Mouse (Mus musculus) NIH3T3 (cell line): ENCODE measurements around the gene Pik3ap1.

Experiments
- DNase-seq: peaks from one replicate; pipeline ENCODE4 v3.0.0-alpha.2; 2012; ENCODE audit warnings: low read depth

Pik3ap1 gene

DNA sequence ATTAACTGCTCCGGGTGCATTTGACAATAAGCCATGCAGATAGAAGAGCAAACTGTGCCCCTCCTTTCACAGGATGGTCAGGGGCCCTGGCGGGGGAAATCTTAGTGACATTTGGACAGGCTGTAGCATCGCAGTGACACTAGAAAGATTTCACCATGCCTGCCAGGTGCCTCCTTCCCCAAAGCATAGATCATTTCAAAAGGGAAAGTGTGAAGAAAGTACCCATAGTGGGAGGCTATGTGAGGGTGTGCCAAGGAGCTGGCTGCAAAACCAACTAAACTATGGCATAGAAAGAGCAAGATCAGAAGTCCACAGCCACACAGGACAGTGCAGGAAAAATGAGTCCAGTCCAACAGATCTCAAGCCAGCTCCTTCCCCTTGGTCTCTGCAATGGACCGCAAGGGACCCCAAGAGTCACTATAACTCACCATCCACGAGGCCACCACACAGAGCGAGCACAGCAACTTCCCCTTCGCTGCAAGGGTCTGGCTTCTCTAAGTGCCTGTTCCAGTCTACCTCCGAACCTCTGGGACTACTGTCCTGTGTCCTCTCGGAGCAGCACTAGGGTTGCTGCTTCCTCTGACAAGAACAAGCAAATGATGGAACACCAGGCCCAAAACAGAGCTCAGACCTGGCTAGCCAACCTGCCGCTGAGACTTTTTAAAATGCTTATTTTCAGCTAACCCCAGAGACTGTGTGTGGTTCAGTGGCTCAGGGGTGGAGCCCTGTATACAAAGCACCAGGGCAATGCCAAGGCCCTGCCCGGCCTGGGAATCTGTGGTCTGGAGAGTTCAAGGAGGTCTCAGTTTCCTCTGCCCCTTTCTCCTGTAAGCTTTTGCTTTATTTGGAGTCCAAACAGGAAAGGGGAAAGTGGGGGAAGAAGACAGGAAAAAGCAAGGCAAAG, 15.1 kb downstream of the Pik3ap1 start:
- DNase-seq = no peak

- DNase-seq = no peak
Observed at GRCm38 (mm10) chr19:41366854-41367517, 17.9 kb downstream of the Pik3ap1 start.

GRCm38 (mm10) chr19:41366192-41366853, 18.6 kb downstream of the Pik3ap1 start:
- no peak for DNase-seq

GRCm38 (mm10) chr19:41365570-41365969, 19.3 kb downstream of the Pik3ap1 start:
- DNase-seq = no peak

DNA sequence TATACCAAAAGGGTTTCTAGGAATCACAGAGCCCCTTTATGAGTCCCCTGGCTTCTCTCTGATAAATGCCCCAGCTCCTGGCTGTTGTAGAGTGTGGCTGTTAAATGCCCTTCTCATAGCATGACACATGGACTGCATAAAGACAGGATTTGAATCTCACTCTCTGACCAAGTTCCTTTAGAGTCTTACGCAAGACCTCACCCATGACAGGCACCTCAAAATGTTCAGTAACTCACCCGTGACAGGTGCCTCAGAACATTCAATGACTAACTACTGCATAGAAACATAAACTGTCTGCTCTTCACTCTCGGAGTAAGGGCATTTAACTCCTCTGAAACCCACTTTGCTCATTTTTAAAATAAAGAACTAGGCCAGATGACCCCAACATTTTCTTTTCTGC, 20.4 kb downstream of the Pik3ap1 start:
- DNase-seq = no peak

- no peak for DNase-seq
Observed at GRCm38 (mm10) chr19:41362963-41363362, 21.9 kb downstream of the Pik3ap1 start.

- peak; percentile 46 for DNase-seq
Observed at GRCm38 (mm10) chr19:41360459-41360858, 24.4 kb downstream of the Pik3ap1 start.

DNA sequence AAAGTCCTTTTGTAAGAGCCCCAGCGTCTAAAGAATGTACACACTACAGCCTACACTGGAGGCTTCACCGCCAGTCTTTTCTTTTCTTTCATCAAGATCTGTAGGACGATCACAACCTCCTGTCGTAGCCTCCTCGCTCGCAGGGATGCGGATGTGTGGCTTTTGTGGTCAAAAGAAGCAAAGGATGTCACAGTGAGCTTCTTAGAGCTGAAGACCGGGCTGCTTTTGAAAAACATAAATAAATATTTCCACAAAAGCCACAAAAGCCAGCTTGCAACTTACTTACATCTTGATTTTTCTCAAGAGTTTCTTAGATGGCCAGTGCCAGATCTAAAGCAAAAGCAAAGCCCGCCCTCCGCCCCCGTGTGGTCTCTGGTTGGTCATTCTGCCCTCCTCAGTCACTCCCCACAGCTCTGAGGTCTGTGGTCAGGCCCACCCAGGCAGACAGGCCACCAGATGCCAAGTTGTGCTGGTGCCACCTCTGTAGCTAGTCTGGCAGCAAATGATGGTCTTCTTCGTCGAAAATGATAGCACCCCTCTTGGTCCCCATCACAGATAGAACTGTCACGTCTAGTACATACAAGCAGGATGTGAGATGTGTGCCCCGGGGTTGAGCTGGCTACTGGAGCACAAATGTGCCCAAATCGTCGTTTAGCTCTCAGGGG, 30.5 kb downstream of the Pik3ap1 start:
- DNase-seq = no peak

- DNase-seq = no peak
Observed at GRCm38 (mm10) chr19:41349624-41350023, 35.3 kb downstream of the Pik3ap1 start.

GRCm38 (mm10) chr19:41348161-41348560, 36.7 kb downstream of the Pik3ap1 start:
- DNase-seq = no peak

DNA sequence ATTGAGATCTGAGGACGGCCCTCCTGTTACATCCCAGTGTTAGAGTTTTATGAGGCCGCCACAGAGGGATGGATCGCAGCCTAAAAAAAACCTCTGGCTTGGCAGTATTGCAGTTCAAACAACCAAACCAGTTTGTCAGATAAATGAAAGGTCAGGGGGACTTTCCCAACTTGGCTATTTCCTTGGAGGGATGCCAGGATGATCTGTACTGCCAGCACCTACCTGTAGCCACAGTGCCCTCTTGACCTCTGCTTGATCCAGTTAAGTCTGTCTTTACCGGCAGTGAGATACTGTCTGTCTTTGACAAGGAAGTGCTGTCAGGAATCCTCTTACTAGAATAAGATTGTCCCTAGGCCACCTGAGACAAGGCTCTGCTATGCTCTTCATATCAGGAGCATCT, 37.6 kb downstream of the Pik3ap1 start:
- DNase-seq = no peak

DNA sequence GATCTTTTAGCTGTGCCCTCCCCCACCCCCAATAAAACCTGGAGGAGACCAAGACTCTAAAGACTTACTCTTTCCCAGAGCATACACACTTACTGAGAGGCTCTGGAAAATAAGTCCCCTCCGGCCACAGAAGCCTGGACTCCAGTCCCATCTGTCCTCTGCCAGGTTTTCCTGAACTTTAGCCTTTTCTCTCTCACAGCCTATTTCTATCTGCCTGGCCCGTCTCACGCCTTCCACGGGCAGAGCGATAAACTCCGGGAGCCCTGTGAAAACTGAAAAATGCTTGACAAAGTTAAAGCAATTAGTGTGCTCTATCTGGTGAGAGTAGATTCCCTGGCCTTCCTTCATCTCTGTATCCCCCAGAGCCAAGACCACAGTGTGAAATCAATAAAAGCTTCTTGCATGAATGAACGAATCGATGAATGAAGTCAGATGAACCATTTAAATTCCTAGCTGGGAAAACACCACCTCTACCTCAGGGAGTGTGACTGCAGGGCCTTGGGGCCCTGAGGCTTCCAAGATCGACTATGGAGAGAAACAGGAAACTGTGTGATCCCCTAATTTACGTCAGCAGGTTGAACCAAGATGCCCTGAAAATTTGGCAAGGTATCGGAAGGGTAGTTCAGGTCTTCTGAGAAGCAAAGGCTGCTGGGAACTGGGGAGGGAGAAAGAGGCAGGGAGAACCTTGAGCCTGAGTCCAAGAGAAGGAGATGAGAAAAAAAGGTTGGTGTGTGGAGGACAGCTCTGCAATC, 38.6 kb downstream of the Pik3ap1 start:
- no peak for DNase-seq

GRCm38 (mm10) chr19:41345028-41345741, 39.7 kb downstream of the Pik3ap1 start:
- DNase-seq = peak; percentile 38

GRCm38 (mm10) chr19:41344666-41345027, 40.3 kb downstream of the Pik3ap1 start:
- DNase-seq = no peak

GRCm38 (mm10) chr19:41342592-41343090, 42.3 kb downstream of the Pik3ap1 start:
- DNase-seq = no peak

DNA sequence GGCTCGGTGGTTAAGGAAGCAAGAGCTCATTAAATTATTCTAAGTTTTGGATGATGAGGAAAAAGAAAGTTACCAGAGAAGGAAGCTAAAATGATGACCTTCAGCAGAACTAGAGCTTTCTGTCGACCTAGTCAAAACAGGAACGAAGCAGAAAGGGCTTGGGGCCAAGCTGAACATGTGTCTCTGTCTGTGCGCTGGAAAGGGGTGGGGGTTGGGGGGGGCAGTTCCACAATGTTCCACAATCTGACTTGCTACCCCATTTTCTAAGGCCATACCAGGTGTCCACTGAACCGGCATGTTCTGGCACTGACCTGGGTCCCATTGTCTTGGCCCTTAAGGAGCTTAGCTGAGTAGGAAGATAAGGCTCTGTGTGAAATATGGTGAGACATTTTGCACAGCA, 43.2 kb downstream of the Pik3ap1 start:
- no peak for DNase-seq

DNA sequence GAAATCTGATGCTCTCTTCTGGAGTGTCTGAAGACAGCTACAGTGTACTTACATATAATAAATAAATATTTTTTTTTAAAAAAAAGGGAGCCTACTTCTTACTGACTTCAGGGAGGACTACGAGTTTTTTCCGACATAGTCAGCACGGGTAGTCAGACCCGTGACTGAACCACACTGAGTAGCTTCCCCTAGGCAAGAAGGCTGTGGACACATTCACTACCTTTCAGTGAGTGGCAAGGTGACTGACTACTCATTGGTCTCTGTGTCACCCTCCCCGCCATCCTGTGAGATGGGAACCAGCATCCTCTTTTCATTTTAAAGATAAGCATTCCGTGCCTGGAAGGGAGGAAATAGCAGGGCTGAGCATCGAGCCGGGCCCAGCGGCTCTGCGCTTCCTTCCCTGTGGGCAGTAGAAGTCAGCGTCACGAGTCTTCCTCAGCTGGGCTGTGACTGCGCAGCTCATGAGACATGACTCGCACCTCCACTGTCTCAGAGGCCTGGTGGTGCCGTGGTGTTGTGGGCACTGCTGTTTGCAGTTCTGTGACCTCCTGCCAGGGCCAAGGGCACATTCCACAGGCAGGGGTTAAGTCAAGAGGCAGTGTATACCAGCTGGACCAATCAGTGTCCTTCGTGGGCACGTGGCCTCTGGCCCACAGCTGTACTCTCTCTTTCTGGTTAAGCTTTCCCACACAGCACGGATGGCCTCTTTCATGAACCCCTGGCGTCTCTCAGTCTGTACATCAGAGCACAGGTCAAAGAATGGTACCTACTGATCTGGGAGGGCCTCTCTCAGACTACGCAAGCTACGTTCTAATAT, 45.7 kb downstream of the Pik3ap1 start:
- no peak for DNase-seq

GRCm38 (mm10) chr19:41338379-41338778, 46.5 kb downstream of the Pik3ap1 start:
- no peak for DNase-seq

DNA sequence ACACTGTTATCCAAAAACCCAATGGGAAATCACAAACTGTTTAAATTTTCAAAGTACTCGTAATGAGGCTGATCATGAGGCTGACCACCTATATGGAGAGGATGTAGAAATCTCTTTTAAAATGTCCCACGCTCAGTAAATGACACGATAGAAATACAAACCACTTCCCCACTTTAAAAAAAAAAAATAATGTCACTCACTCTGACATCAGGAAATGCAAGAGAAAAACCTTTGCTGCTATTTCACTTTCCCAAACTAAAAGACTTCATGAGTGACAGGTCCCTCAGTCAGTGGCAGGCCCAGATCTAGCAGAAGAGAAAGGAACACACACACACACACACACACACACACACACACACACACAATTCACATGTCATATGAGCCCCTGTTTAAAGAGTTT, 49.2 kb downstream of the Pik3ap1 start:
- no peak for DNase-seq

GRCm38 (mm10) chr19:41332986-41333385, 51.9 kb downstream of the Pik3ap1 start:
- no peak for DNase-seq
